Mouse (Mus musculus) megakaryocyte, embryonic 14.5 days (primary cell): Measurements from ENCODE around the gene Mta3.

Source experiments
- FLI1 ChIP-seq: IDR thresholded peaks from 2 replicates; pipeline ENCODE4 v1.6.1; 2012; ENCODE audit warnings: low read length, inconsistent platforms, mixed read lengths
- GATA1 ChIP-seq: IDR thresholded peaks from 3 replicates; pipeline ENCODE4 v1.6.1; 2012; ENCODE audit warnings: mixed read lengths, low read length, inconsistent platforms, borderline replicate concordance

- TF ChIP-seq GATA1: no peak
- no peak for TF ChIP-seq FLI1
Measured at GRCm38 (mm10) chr17:83712341-83712740, 6.4 kb downstream of the Mta3 start.
